Mouse (Mus musculus) ovary, adult 18-20 months (tissue): ENCODE measurements around the gene Mybpc3.
"Not testable (repeated sequence)": the region's sequence is repeated elsewhere in the genome, so short reads cannot be mapped to it uniquely, and the experiment has no call there.

Experiments used
- DNase-seq: peaks from one replicate; pipeline ENCODE4 v3.0.0; 2022; ENCODE audit warnings: low spot score, mixed read lengths

Gene Mybpc3

DNA sequence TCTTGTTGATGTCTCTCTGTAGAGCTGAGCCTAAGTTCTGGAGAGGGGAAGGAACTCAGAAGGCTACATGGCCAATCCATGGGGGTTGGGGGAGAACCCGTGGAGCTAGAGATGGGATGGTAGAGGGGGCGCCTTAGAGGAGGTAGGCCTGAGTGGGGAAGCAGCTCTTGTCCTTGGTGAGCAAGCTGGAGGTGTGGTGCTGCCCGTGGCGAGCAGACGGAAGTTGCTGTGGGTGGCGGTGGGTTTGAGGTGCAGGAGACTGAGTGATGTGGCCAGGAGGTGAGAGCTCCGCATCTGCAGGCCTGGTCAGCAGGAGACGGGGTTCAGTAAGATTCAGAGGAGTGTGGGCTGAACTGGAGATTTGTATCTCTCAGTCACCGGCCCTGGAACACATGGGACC is 30.5 kb upstream of the Mybpc3 start:
- DNase-seq: no peak

DNA sequence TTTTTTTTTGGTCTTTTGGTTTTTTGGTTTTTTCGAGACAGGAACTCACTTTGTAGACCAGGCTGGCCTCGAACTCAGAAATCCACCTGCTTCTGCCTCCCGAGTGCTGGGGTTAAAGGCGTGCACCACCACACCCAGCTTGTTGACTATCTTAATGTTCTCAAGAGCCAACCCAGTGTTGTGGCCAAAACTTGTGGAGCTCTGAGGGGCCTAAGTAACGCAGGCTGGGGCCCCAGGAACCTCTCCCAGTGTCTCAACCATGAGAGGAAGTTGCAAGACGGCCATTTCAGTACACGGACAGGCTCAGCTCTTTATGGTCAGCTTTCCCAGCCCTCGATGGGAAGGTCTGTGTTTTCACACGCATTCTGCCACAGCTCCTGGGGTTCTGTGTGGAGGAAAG is 29.0 kb upstream of the Mybpc3 start:
- no peak for DNase-seq

DNA sequence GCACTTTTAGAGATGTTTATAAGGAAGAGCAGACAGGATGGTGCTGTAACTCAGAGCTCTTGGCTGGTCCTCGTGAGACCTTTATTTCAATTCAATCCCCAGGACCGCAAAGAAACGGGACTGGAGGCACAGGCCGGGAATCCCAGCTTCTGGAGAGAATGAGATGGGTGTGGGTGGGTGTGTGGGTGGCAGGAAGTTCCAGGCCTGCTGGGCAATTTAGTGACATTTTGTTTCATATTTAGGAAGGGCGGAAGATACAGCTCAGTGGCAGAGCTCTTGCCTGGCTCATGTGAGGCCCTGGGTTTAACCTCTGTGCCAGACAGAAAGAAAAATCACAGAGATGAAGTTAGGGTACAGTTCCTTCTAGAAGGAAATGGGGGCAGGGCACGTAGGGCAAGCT is 27.7 kb upstream of the Mybpc3 start:
- no peak for DNase-seq

- no peak for DNase-seq
Observed at GRCm38 (mm10) chr2:91090827-91091226, 27.1 kb upstream of the Mybpc3 start.

DNA sequence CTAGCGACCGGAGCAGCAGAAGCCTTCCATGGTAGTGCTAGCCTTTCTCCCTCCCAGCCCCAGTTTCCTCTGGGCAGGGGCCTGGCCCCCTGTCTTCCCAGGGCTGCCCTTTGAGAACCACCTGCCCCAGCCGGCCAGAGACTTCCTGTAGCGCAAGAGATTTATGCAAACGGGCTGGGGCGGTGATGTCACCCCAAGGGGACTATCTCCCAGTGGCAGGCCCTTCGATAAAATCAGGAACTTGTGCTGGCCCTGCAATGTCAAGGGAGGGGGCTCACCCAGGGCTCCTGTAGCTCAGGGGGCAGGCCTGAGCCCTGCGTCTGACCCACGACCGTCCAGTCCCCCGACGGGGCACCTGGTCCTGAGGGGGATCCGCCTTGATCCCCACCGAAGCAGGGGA is 21.4 kb upstream of the Mybpc3 start:
- DNase-seq: no peak

DNA sequence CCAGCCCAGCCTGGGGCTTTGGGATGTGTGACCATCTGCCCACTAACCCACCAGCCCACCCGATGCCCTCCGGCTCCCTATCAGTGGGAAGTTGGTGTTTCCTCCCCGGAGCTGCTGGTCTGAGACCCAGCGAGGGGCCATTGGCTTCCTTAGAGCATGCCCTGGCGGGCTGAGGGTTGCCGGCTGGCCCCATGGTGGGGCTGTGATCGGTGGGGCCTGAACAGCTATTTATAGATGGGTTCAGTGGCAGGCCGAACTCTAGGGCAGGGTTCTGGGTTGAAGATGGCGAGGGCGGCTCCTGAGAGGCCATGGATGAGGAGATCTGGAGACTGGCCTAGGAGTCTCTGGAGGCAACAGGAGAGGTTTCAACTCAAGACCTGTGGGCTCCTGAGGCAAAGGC is 20.9 kb upstream of the Mybpc3 start:
- no peak for DNase-seq

DNA sequence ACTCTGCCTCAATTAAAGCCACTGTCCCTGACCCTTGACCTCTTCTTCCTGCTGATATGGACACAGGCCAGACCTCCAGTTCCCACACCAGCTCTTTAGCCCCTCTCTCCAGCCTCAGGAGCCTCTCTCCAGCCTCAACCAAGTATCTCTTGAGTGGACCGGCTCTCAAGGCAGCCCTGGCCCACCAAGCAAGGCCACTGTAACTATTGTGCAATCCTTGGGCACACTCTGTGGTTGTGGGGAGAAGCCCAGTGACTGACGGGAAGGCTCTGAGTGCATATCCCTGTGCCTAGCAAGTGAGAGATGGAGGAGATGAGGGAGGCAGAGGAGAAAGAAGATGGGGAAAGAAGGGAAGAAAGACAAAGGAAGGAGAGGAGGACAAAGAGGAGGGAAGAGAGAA is 19.8 kb upstream of the Mybpc3 start:
- peak; percentile 60 for DNase-seq

- DNase-seq: peak; percentile 72
Observed at GRCm38 (mm10) chr2:91101124-91101740, 16.7 kb upstream of the Mybpc3 start.

GRCm38 (mm10) chr2:91108156-91108555 is 9.8 kb upstream of the Mybpc3 start:
- DNase-seq: no peak

DNA sequence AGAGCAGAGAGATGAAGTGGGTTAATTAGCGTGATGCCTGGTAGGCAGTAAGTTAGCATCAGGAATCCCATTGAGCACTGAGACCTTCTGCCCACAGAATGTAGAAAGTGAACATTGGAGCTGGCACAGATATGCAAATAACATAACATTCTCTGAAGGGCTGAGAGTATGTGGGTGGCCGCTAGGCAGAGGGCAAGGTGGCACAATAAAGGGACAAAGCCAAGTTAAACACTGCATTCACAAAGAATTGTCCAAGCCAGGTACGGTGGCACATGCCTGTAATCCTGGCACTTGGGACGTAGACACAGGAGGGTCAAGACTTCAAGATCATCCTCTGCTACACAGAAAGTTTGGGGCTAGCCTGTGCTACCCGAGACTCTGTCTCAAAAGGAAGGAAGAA is 8.7 kb upstream of the Mybpc3 start:
- DNase-seq: no peak

DNA sequence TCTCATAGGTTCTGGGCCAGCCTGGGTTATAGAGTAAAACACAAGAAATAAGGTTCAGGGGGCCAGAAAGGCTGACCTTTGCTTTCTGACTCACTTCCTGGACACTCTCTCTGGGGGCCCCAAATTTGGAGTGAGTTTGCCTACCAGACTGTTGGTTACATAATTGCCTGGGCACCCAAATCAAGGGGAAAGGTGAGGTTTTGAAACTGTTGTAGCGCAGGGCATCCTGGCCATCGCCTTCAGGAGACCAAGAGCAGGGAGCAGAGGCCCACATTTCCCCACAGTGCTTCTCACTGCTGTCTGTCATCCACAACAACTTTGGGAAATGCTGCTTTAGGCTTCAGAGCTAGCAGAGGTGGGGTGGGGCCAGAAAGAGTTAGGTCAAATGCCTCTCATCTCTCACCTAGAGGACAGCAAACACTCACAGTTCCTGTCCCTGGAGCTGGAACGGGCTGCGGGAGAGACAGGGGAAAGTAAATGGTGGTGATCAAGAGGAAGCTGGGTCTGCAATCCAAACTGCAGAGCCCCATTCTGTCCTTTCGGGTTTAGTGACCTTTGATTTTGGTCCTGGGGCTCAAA is 8.0 kb upstream of the Mybpc3 start:
- DNase-seq: no peak

GRCm38 (mm10) chr2:91110429-91110828 is 7.5 kb upstream of the Mybpc3 start:
- DNase-seq: no peak

- not testable (repeated sequence) for DNase-seq
Observed at GRCm38 (mm10) chr2:91111832-91112231, 6.1 kb upstream of the Mybpc3 start.

GRCm38 (mm10) chr2:91112491-91112890 is 5.5 kb upstream of the Mybpc3 start:
- DNase-seq: no peak

DNA sequence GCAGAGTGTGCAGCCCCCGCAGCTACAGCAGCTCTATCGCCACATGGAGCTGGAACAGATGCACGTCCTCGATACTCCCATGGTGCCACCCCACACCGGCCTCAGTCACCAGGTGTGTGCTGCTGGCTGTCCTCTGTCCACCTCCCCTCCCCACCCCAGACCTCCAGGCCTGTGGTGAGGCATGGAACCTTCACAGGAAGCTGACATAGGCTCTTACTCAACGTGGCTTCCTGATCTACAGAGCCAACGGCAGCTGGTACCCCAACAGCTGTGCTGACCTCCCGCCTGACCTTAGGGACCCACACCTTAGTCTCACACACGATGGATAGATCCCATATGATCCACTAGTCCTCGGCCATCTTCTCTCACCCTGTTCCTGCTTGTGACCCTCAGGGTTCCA is 4.6 kb upstream of the Mybpc3 start:
- DNase-seq: no peak

DNA sequence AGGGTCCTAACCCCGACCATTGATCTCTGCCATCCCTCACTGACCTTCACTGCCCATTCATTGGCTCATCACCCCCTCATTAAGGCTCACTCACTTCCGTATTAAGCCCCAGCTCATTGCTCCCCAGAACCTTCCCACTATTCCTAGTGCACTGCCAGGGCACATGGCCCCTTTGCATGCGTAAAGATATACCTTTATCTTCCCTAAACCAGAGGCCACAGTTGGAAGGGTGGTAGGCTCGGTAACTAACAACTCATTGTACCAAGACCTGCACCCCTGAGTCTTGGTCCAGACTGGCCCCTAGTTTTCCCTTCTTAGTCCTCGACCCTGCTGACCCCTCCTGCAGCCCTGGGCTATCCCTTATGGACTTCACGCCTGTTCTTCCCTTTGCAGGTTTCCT is 4.1 kb upstream of the Mybpc3 start:
- no peak for DNase-seq

DNA sequence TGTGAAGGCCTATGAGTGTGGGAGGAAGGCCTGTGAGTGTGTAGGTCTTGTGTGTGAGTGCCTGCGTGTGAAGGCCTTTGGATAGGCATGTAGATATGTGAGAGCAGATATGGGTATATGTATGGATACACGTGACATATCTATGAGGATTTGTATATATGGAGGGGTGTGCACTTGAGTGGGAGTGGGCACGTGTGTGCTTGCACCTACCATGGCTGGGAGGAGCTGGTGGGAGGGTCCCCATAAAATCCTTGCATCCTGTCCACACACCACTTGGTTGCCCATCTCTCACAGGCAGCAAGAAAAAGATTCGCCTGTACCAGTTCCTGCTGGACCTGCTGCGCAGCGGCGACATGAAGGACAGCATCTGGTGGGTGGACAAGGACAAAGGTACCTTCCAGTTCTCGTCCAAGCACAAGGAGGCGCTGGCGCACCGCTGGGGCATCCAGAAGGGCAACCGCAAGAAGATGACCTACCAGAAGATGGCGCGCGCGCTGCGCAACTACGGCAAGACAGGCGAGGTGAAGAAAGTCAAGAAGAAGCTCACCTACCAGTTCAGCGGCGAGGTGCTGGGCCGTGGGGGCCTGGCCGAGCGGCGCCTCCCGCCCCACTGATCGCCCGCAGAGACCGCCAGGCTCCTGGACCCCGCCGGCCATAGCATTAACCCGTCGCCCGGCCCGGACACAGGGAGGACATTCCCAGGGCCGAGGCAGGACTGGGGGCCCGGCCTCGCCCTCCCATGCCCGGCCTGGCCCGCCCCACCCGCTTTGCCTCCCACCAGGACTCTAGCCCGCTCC is 3.0 kb upstream of the Mybpc3 start:
- peak; percentile 87 for DNase-seq

- no peak for DNase-seq
Observed at GRCm38 (mm10) chr2:91115578-91115970, 2.4 kb upstream of the Mybpc3 start.

GRCm38 (mm10) chr2:91116842-91117241 is 1.1 kb upstream of the Mybpc3 start:
- no peak for DNase-seq

DNA sequence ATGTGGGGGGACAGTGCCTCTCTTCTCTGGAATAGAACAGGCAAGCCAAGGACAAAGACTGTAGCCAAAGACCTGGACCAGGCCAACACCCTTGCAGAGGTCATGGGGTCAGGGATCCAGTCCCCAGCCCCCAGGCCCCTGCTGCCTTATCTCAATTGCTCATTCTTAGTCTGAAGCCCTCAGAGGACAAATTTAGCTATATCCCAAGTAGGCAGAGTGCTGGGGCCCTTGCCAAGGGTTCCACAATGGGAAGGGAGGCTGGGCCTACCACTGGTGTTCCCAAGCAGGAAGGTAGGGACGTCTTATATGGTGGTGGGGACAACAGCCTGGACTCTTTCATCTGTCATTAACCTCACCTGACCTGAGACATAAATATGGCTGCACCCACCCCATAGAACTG is 703 bp downstream of the Mybpc3 start:
- no peak for DNase-seq

- DNase-seq: no peak
Observed at GRCm38 (mm10) chr2:91119061-91119460, 1.1 kb downstream of the Mybpc3 start.

DNA sequence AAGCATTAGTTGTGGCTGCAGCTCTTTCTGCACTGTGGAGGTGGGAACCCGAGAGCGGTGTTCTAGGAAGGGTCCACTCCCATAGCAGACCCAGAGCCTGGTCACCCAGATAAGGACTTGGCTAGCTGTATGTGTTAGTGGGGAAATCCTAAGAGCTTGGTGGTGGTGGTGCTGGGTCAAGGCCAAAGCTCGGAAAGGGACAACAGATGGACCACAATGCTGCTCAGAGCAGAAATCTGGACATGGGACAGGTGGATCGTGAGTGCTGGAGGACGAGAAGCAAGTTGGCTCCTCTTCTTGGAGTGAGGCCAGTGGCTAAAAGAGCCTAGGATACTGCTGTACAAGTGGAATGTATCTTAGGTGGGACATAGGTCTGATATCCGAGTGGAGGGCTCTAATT is 1.6 kb downstream of the Mybpc3 start:
- DNase-seq: no peak

DNA sequence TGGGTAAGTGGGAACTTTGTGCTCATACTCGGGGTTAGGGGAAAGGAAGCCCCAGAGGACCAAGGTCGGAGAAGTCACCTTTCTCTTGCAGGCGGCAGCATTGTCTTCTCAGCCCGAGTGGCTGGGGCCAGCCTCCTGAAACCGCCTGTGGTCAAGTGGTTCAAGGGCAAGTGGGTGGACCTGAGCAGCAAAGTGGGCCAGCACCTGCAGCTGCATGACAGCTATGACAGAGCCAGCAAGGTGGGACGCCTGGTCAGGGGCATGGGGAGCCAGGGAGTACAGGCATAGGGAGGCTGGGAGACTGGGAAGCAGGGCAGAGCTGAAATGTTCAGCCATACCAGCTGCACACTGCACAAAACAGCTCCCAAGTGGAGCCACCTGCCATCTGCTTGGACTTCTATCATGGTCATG is 2.3 kb downstream of the Mybpc3 start:
- DNase-seq: no peak

DNA sequence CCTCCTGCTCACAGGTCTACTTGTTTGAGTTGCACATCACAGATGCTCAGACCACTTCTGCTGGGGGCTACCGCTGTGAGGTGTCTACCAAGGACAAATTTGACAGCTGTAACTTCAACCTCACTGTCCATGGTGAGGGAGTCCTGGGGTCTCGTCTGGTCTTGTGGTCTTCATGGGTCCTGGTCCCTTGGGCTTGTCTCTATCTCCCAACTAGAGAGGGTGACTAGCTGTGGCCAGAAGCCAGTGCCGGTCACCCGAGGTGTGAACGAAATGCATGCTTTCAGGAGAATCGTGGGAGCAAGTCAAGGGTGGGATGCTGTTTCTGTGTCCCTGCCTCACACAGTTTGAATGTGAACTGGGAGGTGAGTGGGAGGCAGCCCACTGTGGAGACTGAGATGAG is 3.1 kb downstream of the Mybpc3 start:
- no peak for DNase-seq
